Mouse (Mus musculus) spleen, postnatal 36 days (tissue): ENCODE results near the gene Dok3.
A peak's percentile ranks its signal among the peaks of the same experiment; 100 is the strongest.
"Not testable (repeated sequence)": the region's sequence is repeated elsewhere in the genome, so short reads cannot be mapped to it uniquely, and the experiment has no call there.

Experiments
- DNase-seq, 2 experiments: peaks; one replicate each; pipeline ENCODE4 v3.0.0; 2022; ENCODE audit warnings: low spot score in 2 of 2, mixed read lengths in 1 of 2

Gene Dok3

GRCm38 (mm10) chr13:55529198-55529915 is at the start of gene Dok3:
Gene Dok3 (minus strand): TSS chr13:55529296.
- peak; percentile 92 to 93 for DNase-seq

GRCm38 (mm10) chr13:55578086-55578485 is 49.0 kb upstream of the Dok3 start:
- no peak for DNase-seq

- not testable (repeated sequence) for DNase-seq
These were observed 47.8 kb upstream of the Dok3 start for GRCm38 (mm10) chr13:55576872-55577271.

- no peak for DNase-seq
These were observed 46.8 kb upstream of the Dok3 start for GRCm38 (mm10) chr13:55575932-55576331.

GRCm38 (mm10) chr13:55574321-55574720 is 45.2 kb upstream of the Dok3 start:
- no peak for DNase-seq

- no peak for DNase-seq
These were observed 44.3 kb upstream of the Dok3 start, which contains the start of gene Tmed9 for GRCm38 (mm10) chr13:55573432-55573831. Gene Tmed9 (plus strand): TSS chr13:55573732.

GRCm38 (mm10) chr13:55571977-55572376 is 42.9 kb upstream of the Dok3 start:
- DNase-seq: no peak

GRCm38 (mm10) chr13:55571027-55571751 is 42.1 kb upstream of the Dok3 start, which contains the start of gene Fam193b:
Gene Fam193b (minus strand): TSS chr13:55571120.
- DNase-seq: peak; percentile 93 to 95

GRCm38 (mm10) chr13:55570286-55570973 is 41.3 kb upstream of the Dok3 start:
- no peak for DNase-seq

- DNase-seq: no peak
These were observed 40.7 kb upstream of the Dok3 start for GRCm38 (mm10) chr13:55569726-55570285.

GRCm38 (mm10) chr13:55568524-55568923 is 39.4 kb upstream of the Dok3 start:
- DNase-seq: not testable (repeated sequence)

- no peak for DNase-seq
These were observed 38.9 kb upstream of the Dok3 start for GRCm38 (mm10) chr13:55567949-55568348.

- DNase-seq: no peak
These were observed 37.9 kb upstream of the Dok3 start for GRCm38 (mm10) chr13:55567001-55567400.

- no peak for DNase-seq
These were observed 34.3 kb upstream of the Dok3 start for GRCm38 (mm10) chr13:55563266-55563879.

GRCm38 (mm10) chr13:55557499-55557898 is 28.4 kb upstream of the Dok3 start:
- DNase-seq: no peak

- DNase-seq: no peak
These were observed 26.8 kb upstream of the Dok3 start for GRCm38 (mm10) chr13:55555921-55556320.

GRCm38 (mm10) chr13:55549061-55549460 is 20.0 kb upstream of the Dok3 start:
- DNase-seq: no peak

- no peak for DNase-seq
These were observed 19.3 kb upstream of the Dok3 start for GRCm38 (mm10) chr13:55548426-55548825.

GRCm38 (mm10) chr13:55547916-55548315 is 18.8 kb upstream of the Dok3 start:
- DNase-seq: no peak

- DNase-seq: no peak
These were observed 15.7 kb upstream of the Dok3 start for GRCm38 (mm10) chr13:55544792-55545191.

- DNase-seq: no peak
These were observed 14.4 kb upstream of the Dok3 start for GRCm38 (mm10) chr13:55543447-55543846.

- DNase-seq: no peak
These were observed 13.8 kb upstream of the Dok3 start for GRCm38 (mm10) chr13:55542891-55543290.
